Mouse (Mus musculus): ENCODE measurements at regions not wholly inside any gene's neighbourhood (a gene's known extent, or its start where the extent isn't known, plus 50 kb on each side); places are given as distances from the start of the nearest gene placed in this dataset.

- no peak for TF ChIP-seq POLR2A (IDR thresholded peaks at IDR 0.05; ENCODE audit: low read depth, low read length)
- no peak for TF ChIP-seq CTCF (conservative IDR thresholded peaks at IDR 0.05; ENCODE audit: insufficient read depth, insufficient read length, low read depth, low read length)
Measured at GRCm38 (mm10) chr12:27847397-27847796, 505.0 kb upstream of the Sox11 start.
